Mouse (Mus musculus) CH12.LX (cell line): ENCODE data around the gene Mgat4b. TPM values are rescaled to one million over a fixed set of nuclear protein-coding genes. Genes with fewer than 3 reads are reported as not detected.

Experiments used
- DNase-seq: peaks from one replicate; pipeline ENCODE4 v3.0.0-alpha.2; 2013; ENCODE audit errors: extremely low read depth
- H3K27ac ChIP-seq: 2 replicates; pipeline ENCODE4 v1.5.1; 2012; ENCODE audit warnings: low read depth, mild to moderate bottlenecking, control low read depth, moderate library complexity; ENCODE audit not compliant: insufficient read depth
- H3K27me3 ChIP-seq: replicated peaks from 2 replicates; pipeline ENCODE3; 2012; ENCODE audit warnings: inconsistent platforms
- H3K36me3 ChIP-seq, 2 experiments: replicated peaks in 1 of 2; 2 replicates each; pipeline versions ENCODE3 to v1.6.1; 2012; ENCODE audit warnings: inconsistent platforms in 1 of 2, low read length in 1 of 2, mild to moderate bottlenecking in 1 of 2, mixed read lengths in 1 of 2, moderate library complexity in 1 of 2; ENCODE audit not compliant: control insufficient read depth in 1 of 2, insufficient read depth in 1 of 2
- H3K4me1 ChIP-seq, 2 experiments: 2 replicates each; pipeline ENCODE4 v1.6.1; 2012; ENCODE audit warnings: inconsistent platforms in 1 of 2, moderate library complexity in 1 of 2; ENCODE audit not compliant: insufficient read depth in 2 of 2, control insufficient read depth in 1 of 2
- H3K4me2 ChIP-seq: 2 replicates; pipeline ENCODE4 v1.6.1; 2012; ENCODE audit warnings: low read depth, mild to moderate bottlenecking, control low read depth; ENCODE audit not compliant: poor library complexity, insufficient read depth, severe bottlenecking
- H3K4me3 ChIP-seq, 3 experiments: fragments of 150-350 bp in 1 of 3; sonication (generic) in 1 of 3; replicated peaks in 1 of 3; 2 replicates each; pipeline versions ENCODE3 to v1.5.1; 2011 to 2012; ENCODE audit warnings: low read depth in 2 of 3, low read length in 2 of 3, mild to moderate bottlenecking in 2 of 3, moderate library complexity in 2 of 3, control low read depth in 1 of 3, improper control_type of control experiment in 1 of 3, inconsistent platforms in 1 of 3, mixed read lengths in 1 of 3; ENCODE audit not compliant: poor library complexity in 1 of 3
- H3K79me2 ChIP-seq: replicated peaks from 2 replicates; pipeline ENCODE4 v1.6.1; 2012; ENCODE audit warnings: mild to moderate bottlenecking, moderate library complexity; ENCODE audit not compliant: control insufficient read depth, poor library complexity, insufficient read depth, severe bottlenecking; ENCODE audit errors: extremely low read depth
- H3K9ac ChIP-seq: 2 replicates; pipeline ENCODE4 v1.6.1; 2012; ENCODE audit warnings: low read depth, mild to moderate bottlenecking, control low read depth, moderate library complexity; ENCODE audit not compliant: insufficient read depth
- H3K9me3 ChIP-seq: replicated peaks from 2 replicates; pipeline ENCODE3; 2012; ENCODE audit warnings: low read length, inconsistent platforms, mixed read lengths
- BHLHE40 ChIP-seq: IDR thresholded peaks from 2 replicates; pipeline ENCODE4 v1.6.1; 2011; ENCODE audit warnings: mild to moderate bottlenecking, low read depth, low read length, improper control_type of control experiment
- CHD1 ChIP-seq: IDR thresholded peaks from 2 replicates; pipeline ENCODE4 v1.6.1; 2012; ENCODE audit warnings: low read depth, low read length, improper control_type of control experiment, inconsistent platforms
- CHD2 ChIP-seq: IDR thresholded peaks from 2 replicates; pipeline ENCODE4 v1.6.1; 2011; ENCODE audit warnings: low read length, improper control_type of control experiment
- CTCF ChIP-seq, 2 experiments: IDR thresholded peaks in 1 of 2; conservative IDR thresholded peaks in 1 of 2; 2 replicates each; pipeline ENCODE4 v1.5.1; 2011 to 2012; ENCODE audit warnings: low read depth in 2 of 2, low read length in 2 of 2, improper control_type of control experiment in 1 of 2, inconsistent platforms in 1 of 2, mild to moderate bottlenecking in 1 of 2, moderate library complexity in 1 of 2
- E2F4 ChIP-seq: IDR thresholded peaks from 2 replicates; pipeline ENCODE4 v1.6.1; 2011; ENCODE audit warnings: low read depth, low read length, improper control_type of control experiment; ENCODE audit not compliant: insufficient replicate concordance
- ELF1 ChIP-seq: IDR thresholded peaks from 2 replicates; pipeline ENCODE4 v1.6.1; 2014; ENCODE audit warnings: low read depth, mild to moderate bottlenecking, inconsistent platforms, low read length, improper control_type of control experiment
- EP300 ChIP-seq: IDR thresholded peaks from 2 replicates; pipeline ENCODE4 v1.6.1; 2011; ENCODE audit warnings: low read length, improper control_type of control experiment
- ETS1 ChIP-seq: conservative IDR thresholded peaks from 2 replicates; pipeline ENCODE4 v1.6.1; 2012; ENCODE audit warnings: low read depth, mild to moderate bottlenecking, inconsistent platforms, low read length, improper control_type of control experiment, moderate library complexity
- GABPA ChIP-seq: IDR thresholded peaks from 2 replicates; pipeline ENCODE4 v1.6.1; 2012; ENCODE audit warnings: low read depth, low read length, improper control_type of control experiment, inconsistent platforms; ENCODE audit not compliant: insufficient replicate concordance
- HCFC1 ChIP-seq: IDR thresholded peaks from 2 replicates; pipeline ENCODE4 v1.6.1; 2012; ENCODE audit warnings: low read depth, mild to moderate bottlenecking, inconsistent platforms, low read length, improper control_type of control experiment
- IRF4 ChIP-seq: IDR thresholded peaks from 2 replicates; pipeline ENCODE4 v1.6.1; 2014; ENCODE audit warnings: low read depth, mild to moderate bottlenecking, inconsistent platforms, low read length, improper control_type of control experiment
- JUN ChIP-seq: IDR thresholded peaks from 2 replicates; pipeline ENCODE4 v1.6.1; 2011; ENCODE audit warnings: low read depth, mild to moderate bottlenecking, low read length, improper control_type of control experiment, moderate library complexity; ENCODE audit not compliant: insufficient read depth
- JUND ChIP-seq: conservative IDR thresholded peaks from 2 replicates; pipeline ENCODE4 v1.6.1; 2011; ENCODE audit warnings: low read depth, low read length, improper control_type of control experiment
- KAT2A ChIP-seq: IDR thresholded peaks from 2 replicates; pipeline ENCODE4 v1.6.1; 2012; ENCODE audit warnings: low read length, improper control_type of control experiment, inconsistent platforms; ENCODE audit not compliant: insufficient replicate concordance
- MAFK ChIP-seq: IDR thresholded peaks from 2 replicates; pipeline ENCODE4 v1.6.1; 2011; ENCODE audit warnings: low read length, improper control_type of control experiment; ENCODE audit not compliant: insufficient replicate concordance
- MAX ChIP-seq: IDR thresholded peaks from 2 replicates; pipeline ENCODE4 v1.6.1; 2011; ENCODE audit warnings: low read length, improper control_type of control experiment
- MAZ ChIP-seq: IDR thresholded peaks from 2 replicates; pipeline ENCODE4 v1.6.1; 2012; ENCODE audit warnings: low read depth, mild to moderate bottlenecking, inconsistent platforms, low read length, improper control_type of control experiment, moderate library complexity
- MEF2A ChIP-seq: IDR thresholded peaks from 2 replicates; pipeline ENCODE4 v1.6.1; 2014; ENCODE audit warnings: low read depth, mild to moderate bottlenecking, inconsistent platforms, low read length, improper control_type of control experiment, borderline replicate concordance
- MXI1 ChIP-seq: IDR thresholded peaks from 2 replicates; pipeline ENCODE4 v1.6.1; 2011; ENCODE audit warnings: mild to moderate bottlenecking, low read depth, low read length, improper control_type of control experiment
- MYC ChIP-seq: IDR thresholded peaks from 2 replicates; pipeline ENCODE4 v1.6.1; 2011; ENCODE audit warnings: low read depth, mild to moderate bottlenecking, improper control_type of control experiment, low read length
- NELFE ChIP-seq: IDR thresholded peaks from 2 replicates; pipeline ENCODE4 v1.6.1; 2011; ENCODE audit warnings: low read depth, low read length, improper control_type of control experiment
- NRF1 ChIP-seq: IDR thresholded peaks from 2 replicates; pipeline ENCODE4 v1.6.1; 2014; ENCODE audit warnings: low read depth, mild to moderate bottlenecking, inconsistent platforms, low read length, improper control_type of control experiment, moderate library complexity
- PAX5 ChIP-seq: IDR thresholded peaks from 2 replicates; pipeline ENCODE4 v1.6.1; 2012; ENCODE audit warnings: low read length, inconsistent platforms, mixed read lengths
- POLR2A ChIP-seq: IDR thresholded peaks from 2 replicates; pipeline ENCODE4 v1.6.1; 2011; ENCODE audit warnings: low read depth, mild to moderate bottlenecking, improper control_type of control experiment, low read length
- POLR2AphosphoS2 ChIP-seq: IDR thresholded peaks from 2 replicates; pipeline ENCODE4 v1.6.1; 2011; ENCODE audit warnings: low read depth, low read length, improper control_type of control experiment
- RAD21 ChIP-seq: IDR thresholded peaks from 2 replicates; pipeline ENCODE4 v1.6.1; 2011; ENCODE audit warnings: low read depth, mild to moderate bottlenecking, low read length, improper control_type of control experiment, moderate library complexity
- RCOR1 ChIP-seq: conservative IDR thresholded peaks from 2 replicates; pipeline ENCODE4 v1.6.1; 2012; ENCODE audit warnings: low read depth, mild to moderate bottlenecking, inconsistent platforms, low read length, improper control_type of control experiment
- SIN3A ChIP-seq: IDR thresholded peaks from 2 replicates; pipeline ENCODE4 v1.6.1; 2012; ENCODE audit warnings: low read length, improper control_type of control experiment, inconsistent platforms
- SMC3 ChIP-seq: IDR thresholded peaks from 2 replicates; pipeline ENCODE4 v1.6.1; 2011; ENCODE audit warnings: low read depth, low read length, improper control_type of control experiment
- TBP ChIP-seq: conservative IDR thresholded peaks from 2 replicates; pipeline ENCODE4 v1.6.1; 2011; ENCODE audit warnings: low read depth, low read length, improper control_type of control experiment
- TCF12 ChIP-seq: IDR thresholded peaks from 2 replicates; pipeline ENCODE4 v1.6.1; 2014; ENCODE audit warnings: low read depth, mild to moderate bottlenecking, inconsistent platforms, low read length, improper control_type of control experiment
- UBTF ChIP-seq: IDR thresholded peaks from 2 replicates; pipeline ENCODE4 v1.6.1; 2012; ENCODE audit warnings: low read depth, mild to moderate bottlenecking, inconsistent platforms, low read length, improper control_type of control experiment, moderate library complexity
- USF1 ChIP-seq: IDR thresholded peaks from 2 replicates; pipeline ENCODE4 v1.6.1; 2014; ENCODE audit warnings: low read depth, mild to moderate bottlenecking, inconsistent platforms, low read length, improper control_type of control experiment
- USF2 ChIP-seq: conservative IDR thresholded peaks from 2 replicates; pipeline ENCODE4 v1.6.1; 2011; ENCODE audit warnings: low read depth, low read length, improper control_type of control experiment
- ZC3H11A ChIP-seq: IDR thresholded peaks from 2 replicates; pipeline ENCODE4 v1.6.1; 2012; ENCODE audit warnings: low read depth, mild to moderate bottlenecking, inconsistent platforms, low read length, improper control_type of control experiment
- ZKSCAN1 ChIP-seq: IDR thresholded peaks from 2 replicates; pipeline ENCODE4 v1.6.1; 2012; ENCODE audit warnings: low read depth, inconsistent platforms, low read length, improper control_type of control experiment, borderline replicate concordance
- ZMIZ1 ChIP-seq: IDR thresholded peaks from 2 replicates; pipeline ENCODE4 v1.6.1; 2012; ENCODE audit warnings: low read depth, mild to moderate bottlenecking, inconsistent platforms, low read length, improper control_type of control experiment
- ZNF384 ChIP-seq: IDR thresholded peaks from 2 replicates; pipeline ENCODE4 v1.6.1; 2012; ENCODE audit warnings: low read depth, low read length, improper control_type of control experiment, inconsistent platforms
- dilution Hi-C: fragments of 300-500 bp; cut with MboI; formaldehyde crosslinking; loops from 2 replicates; pipeline ENCODE4 v1.14.3; 2020; ENCODE audit warnings: low sequenced_read_pairs; ENCODE audit not compliant: extremely low pct_unique_long_range_greater_than_20kb, extremely low pct_ligation_motif_present
- in situ Hi-C: fragments of 300-500 bp; cut with MboI; formaldehyde crosslinking; loops from 3 replicates; pipeline ENCODE4 v1.14.3; 2019; ENCODE audit warnings: low sequenced_read_pairs, low pct_ligation_motif_present, low pct_unique_long_range_greater_than_20kb, mixed read lengths
- polyA plus RNA-seq: library from polyadenylated mRNA; unstranded; fragments of >175 nt; gene quantifications from 2 replicates; pipeline ENCODE4 v1.2.1, GENCODE M21; 2012; ENCODE audit warnings: low read depth; ENCODE audit not compliant: insufficient read length
- total RNA-seq, 2 experiments: library from RNA; depleted of rRNA; stranded (reverse); fragments of 300-350 nt in 1 of 2; fragments of >200 nt in 1 of 2; gene quantifications; 2 replicates each; pipeline ENCODE4 v1.2.3; 2012 to 2014

Mgat4b gene
- total and polyA plus RNA-seq, 3 experiments: 4.6 to 27.4 (median 16.2) TPM

DNA sequence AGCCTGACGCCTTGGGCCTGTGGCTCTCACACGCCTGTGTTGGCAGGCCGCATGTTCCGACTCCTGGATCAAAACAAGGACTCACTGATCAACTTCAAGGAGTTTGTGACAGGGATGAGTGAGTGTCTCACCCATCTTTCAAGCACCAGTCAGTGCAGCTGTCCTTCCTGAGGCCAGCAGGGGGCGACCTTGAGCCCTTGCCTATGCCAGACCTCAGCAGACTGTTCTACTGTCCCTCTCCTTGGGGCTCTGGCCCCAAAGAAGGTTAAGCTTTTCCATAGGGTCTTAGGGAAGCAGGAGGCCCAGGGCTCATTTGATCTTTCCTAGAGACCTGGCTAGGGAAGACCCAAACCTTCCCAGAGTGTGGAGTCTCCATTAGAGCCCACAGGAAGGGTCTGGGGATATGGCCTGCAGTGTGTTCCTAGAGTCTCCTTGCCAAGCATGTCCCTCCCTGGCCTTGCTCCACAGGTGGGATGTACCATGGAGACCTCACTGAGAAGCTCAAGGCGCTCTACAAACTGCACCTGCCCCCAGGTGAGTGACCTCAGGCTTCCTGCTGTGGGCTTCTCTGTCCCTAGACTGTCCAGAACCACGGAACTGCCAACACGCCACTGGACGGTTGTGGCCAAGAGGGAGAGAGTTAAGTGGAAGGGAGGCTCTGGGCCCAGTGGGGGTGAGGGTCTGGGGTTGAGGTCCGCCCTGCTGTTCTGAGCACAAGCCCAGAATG lies 48.9 kb upstream of the Mgat4b start:
- no peaks in the 10 kb centered on the region for H3K79me2 ChIP-seq
- in situ Hi-C loops: loop anchor here (5.0 kb wide), 1 partner anchor 66 kb away; no protein-coding TSS in a partner anchor
- no peak for TF ChIP-seq RCOR1
- TF ChIP-seq HCFC1: no peak
- TF ChIP-seq USF2: no peak
- TF ChIP-seq MAX: no peak
- no peak; the same call in 1 of the 2 replicates for TF ChIP-seq POLR2A
- TF ChIP-seq MAZ: 0 out of 2 replicates have a peak, but pooled peaks have one; percentile 52
- no peak for TF ChIP-seq GABPA
- TF ChIP-seq JUN: no peak
- peak; percentile 22; the same call in 1 of the 2 replicates for TF ChIP-seq MEF2A
- TF ChIP-seq RAD21: peak; percentile 83
- TF ChIP-seq TBP: no peak
- TF ChIP-seq JUND: no peak
- no peak for TF ChIP-seq BHLHE40
- TF ChIP-seq MAFK: no peak
- no peak for TF ChIP-seq CHD2
- TF ChIP-seq NELFE: 0 out of 2 replicates have a peak, but pooled peaks have one; percentile 49
- TF ChIP-seq ZKSCAN1: no peak
- no peak for TF ChIP-seq CHD1
- TF ChIP-seq ZMIZ1: no peak
- peak; percentile 56; the same call in 1 of the 2 replicates for TF ChIP-seq MYC
- TF ChIP-seq MXI1: no peak
- TF ChIP-seq ZC3H11A: peak; percentile 40; the same call in 1 of the 2 replicates
- TF ChIP-seq CTCF (conservative IDR thresholded peaks at IDR 0.05 in 1 of 2, IDR thresholded peaks at IDR 0.05 in 1 of 2; ENCODE audit: low read depth in 2 of 2, low read length in 2 of 2): peak; percentile 97 to 98
- no peak for TF ChIP-seq POLR2AphosphoS2
- peak; percentile 26; the same call in 1 of the 2 replicates for TF ChIP-seq ELF1
- TF ChIP-seq TCF12: peak; percentile 45; the same call in 1 of the 2 replicates
- peak; percentile 97 for TF ChIP-seq SMC3
- TF ChIP-seq IRF4: no peak
- no peak for TF ChIP-seq UBTF
- no peak for TF ChIP-seq ETS1
- no peak for TF ChIP-seq USF1
- no peak for TF ChIP-seq KAT2A
- no peak for TF ChIP-seq NRF1
- no peak for TF ChIP-seq EP300
- no peak for TF ChIP-seq E2F4
- TF ChIP-seq ZNF384: no peak
- no peak for TF ChIP-seq SIN3A
- TF ChIP-seq PAX5: no peak
- TF ChIP-seq, all 38 proteins: peak for 10
- Histone ChIP-seq H3K4me3 (peak overlapping the region in 2 of 3 experiments; percentile 2 to 11), H3K27ac (peak overlapping the region; percentile 70), H3K4me1 (peaks cover 15 to 42% of the 10 kb centered on the region in 2 experiments), H3K4me2 (0 out of 2 replicates have a peak overlapping the region, but pooled peaks have one; percentile 1), H3K9ac (no peak overlapping the region), H3K27me3 (no peaks in the 10 kb centered on the region), H3K9me3 (no peaks in the 10 kb centered on the region), H3K36me3 (peaks cover 33 to 84% of the 10 kb centered on the region in 2 experiments)
- dilution Hi-C loops: no loop called here
- DNase-seq: peak; percentile 92
